Mouse (Mus musculus) yolk sac, embryonic 10.5 days (tissue): ENCODE measurements around the gene Pced1b.
"Not testable (repeated sequence)": the region's sequence is repeated elsewhere in the genome, so short reads cannot be mapped to it uniquely, and the experiment has no call there.

Experiments
- DNase-seq: peaks from one replicate; pipeline ENCODE4 v3.0.0-alpha.2; 2017; ENCODE audit warnings: low spot score

Gene Pced1b

GRCm38 (mm10) chr15:97372611-97373131 lies 125.8 kb downstream of the Pced1b start:
- no peak for DNase-seq

DNA sequence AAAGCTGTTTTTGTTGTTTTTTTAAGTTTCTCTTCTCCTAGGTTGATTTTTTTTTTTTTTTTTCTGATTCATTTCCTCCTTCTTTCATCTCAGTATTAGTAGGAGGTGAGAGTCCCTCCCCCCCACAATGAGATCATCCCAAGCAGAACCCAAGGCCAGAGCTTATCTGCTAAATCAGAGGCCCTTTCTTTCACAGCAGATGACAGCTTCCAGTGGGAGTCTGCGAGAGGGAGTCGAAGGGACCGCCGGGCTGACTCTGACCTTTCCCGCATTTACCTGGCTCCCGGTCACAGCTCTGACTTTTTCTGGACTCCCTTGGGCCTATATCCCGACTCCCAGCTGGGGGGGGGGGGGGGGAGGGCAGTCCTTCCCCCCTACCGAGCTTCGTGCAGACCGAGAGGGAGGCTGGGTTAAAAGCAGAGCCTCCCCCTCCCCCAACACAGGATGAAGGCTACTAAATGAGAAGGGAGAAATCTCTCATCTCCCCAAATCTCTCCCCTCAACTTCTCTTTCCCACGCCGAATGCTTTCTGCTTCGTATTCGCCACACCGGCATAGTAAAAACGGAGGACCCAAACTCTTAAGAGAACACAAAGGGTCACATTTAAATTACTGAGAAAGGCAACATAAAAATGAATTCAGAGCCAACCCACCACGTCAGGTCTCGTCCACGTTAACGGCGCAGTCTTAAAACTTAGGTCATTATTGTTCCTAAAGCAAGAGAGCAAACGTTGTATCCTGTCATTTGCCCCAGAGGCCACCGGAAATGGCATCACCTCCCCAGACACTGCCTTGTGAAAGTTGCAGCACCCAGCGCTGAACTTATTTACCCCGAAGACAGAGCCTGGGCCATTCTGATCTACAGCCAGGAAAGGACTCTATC lies 126.5 kb downstream of the Pced1b start:
- DNase-seq = peak; percentile 65

GRCm38 (mm10) chr15:97374085-97374844 lies 127.4 kb downstream of the Pced1b start:
- DNase-seq = no peak

DNA sequence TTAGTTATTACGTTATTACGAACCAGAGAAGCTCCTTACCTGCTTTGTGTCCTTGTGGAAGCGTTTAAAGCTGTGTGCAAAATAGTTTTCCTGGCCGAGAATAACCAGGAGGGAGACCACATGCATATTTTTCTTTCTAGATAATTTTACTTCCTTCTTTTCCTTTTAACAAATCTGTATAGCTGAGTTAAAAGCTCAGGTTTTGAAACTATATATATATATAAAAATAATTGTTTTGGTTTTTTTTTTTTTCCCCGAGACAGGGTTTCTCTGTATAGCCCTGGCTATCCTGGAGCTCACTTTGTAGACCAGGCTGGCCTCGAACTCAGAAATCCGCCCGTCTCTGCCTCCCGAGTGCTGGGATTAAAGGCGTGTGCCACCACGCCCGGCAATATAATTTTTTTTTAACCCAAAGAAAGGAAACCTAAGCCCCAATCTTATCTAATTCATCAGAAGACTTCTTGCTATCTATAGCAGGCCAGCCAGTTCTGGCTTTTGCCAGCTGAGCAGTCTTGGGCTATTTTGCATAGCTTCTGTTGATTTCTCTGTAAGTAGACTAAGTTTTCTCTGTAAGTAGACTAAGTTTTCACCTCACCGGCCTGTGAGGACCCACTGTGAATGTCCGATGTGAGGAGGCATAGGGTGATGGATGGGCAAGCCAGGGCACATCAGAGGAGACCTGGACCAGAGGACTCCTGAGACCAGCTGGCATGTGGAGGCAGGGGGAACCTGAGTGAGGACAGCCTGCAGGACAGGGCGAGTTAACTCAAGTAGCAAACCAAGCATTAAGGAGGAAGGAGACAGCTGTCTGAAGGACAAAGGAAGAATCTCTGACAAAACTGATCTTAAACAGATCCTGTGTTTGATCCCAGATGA lies 128.2 kb downstream of the Pced1b start:
- peak; percentile 54 for DNase-seq

GRCm38 (mm10) chr15:97376081-97376742 lies 129.3 kb downstream of the Pced1b start:
- DNase-seq = peak; percentile 86

GRCm38 (mm10) chr15:97376792-97377222 lies 129.9 kb downstream of the Pced1b start:
- peak; percentile 77 for DNase-seq

GRCm38 (mm10) chr15:97378061-97378460 lies 131.2 kb downstream of the Pced1b start:
- no peak for DNase-seq

GRCm38 (mm10) chr15:97379489-97380304 lies 132.8 kb downstream of the Pced1b start:
- DNase-seq = no peak

DNA sequence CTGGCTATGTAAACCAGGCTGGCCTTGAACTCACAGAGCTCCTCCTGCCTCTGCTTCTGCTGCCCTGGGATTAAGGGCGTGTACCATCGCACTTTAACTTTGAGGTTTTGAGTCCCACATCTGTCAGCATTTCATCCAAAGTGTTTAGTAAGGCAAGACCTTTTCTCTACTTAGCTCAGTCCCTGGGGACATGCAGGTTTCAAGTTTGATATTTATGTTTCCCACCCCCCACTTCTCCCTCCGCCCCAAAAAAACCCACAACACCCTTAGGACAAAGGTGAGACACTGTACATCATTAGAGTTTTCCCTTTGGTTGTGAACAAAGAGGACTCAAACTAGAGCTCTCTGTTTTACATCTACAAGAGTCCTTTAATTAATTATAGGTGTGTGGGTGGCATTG lies 135.7 kb downstream of the Pced1b start:
- DNase-seq = no peak

- no peak for DNase-seq
These were observed 136.7 kb downstream of the Pced1b start for GRCm38 (mm10) chr15:97383523-97384141.

DNA sequence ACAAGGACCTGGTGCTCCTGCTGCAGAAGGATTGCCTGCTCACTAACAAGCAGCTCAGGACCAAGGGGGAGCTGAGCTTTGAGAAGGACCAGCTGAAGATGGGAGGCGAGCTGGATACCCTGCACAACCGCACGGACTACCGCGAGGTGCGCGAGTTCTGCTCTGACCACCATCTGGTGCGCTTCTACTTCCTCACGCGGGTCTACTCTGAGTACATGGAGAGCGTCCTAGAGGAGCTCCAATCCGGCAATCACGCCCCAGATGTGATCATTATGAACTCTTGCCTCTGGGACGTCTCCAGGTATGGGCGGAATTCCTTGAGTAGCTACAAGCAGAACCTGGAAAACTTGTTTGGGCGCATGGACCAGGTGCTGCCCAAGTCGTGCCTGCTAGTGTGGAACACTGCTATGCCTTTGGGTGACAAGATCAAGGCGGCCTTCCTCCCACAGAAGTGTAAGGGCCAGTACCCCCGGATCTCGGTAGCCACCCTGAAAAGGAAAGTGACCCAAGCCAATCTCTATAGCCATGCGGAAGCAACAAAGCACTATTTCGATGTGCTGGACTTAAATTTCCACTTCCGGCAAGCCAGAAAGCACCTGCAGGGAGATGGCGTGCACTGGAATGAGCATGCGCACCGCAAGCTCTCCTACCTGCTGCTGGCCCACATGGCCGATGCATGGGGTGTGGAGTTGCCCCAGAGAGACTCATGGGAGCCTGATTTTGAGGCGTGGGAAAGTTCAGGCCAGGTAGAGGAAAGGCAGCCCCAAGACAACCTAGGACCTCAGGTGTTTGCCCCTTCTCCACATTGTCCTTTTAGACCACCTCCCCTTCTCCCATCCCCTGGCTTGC lies 137.5 kb downstream of the Pced1b start:
- no peak for DNase-seq

- not testable (repeated sequence) for DNase-seq
These were observed 138.3 kb downstream of the Pced1b start for GRCm38 (mm10) chr15:97385174-97385573.

- no peak for DNase-seq
These were observed 140.9 kb downstream of the Pced1b start for GRCm38 (mm10) chr15:97387793-97388192.

GRCm38 (mm10) chr15:97389577-97389976 lies 142.7 kb downstream of the Pced1b start:
- DNase-seq = no peak

- DNase-seq = no peak
These were observed 143.9 kb downstream of the Pced1b start for GRCm38 (mm10) chr15:97390778-97391177.

DNA sequence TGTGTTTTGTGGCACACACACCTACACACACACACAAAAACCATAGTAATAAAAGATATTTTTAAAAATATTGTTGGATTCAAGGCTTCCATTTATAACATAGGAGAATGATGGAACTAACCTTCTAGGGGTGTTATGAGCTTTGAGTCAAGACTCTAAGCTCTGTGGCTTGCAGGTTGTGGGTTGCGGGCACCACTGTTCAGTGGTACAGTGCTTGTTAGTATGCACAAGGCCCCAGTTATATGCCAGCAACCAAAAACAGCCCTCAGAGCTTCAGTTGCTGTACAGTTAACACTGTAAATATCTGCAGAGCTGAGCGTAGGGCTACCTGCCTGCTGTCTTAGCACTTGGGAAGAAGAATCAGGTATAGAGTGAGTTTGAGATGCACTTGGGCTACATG lies 144.5 kb downstream of the Pced1b start:
- no peak for DNase-seq

DNA sequence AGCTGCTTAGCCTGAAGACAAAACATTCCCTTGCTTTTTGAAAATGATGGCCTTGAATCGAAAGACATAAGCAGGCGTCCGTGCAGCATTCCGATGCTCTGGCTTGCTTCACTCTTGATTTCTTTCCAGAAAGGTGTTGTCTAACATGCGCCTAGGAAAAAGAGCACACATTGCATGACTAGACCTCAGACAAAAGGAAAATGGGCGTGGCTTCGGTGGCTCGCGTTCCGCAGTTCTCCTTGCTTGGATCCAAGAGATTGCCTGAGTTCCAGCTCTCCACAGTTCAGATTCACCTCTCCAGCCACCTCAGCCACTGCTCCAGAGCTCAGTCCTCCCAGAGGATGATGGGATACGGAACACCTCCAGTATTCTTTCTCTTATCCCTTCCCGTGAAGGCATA lies 147.7 kb downstream of the Pced1b start:
- no peak for DNase-seq

DNA sequence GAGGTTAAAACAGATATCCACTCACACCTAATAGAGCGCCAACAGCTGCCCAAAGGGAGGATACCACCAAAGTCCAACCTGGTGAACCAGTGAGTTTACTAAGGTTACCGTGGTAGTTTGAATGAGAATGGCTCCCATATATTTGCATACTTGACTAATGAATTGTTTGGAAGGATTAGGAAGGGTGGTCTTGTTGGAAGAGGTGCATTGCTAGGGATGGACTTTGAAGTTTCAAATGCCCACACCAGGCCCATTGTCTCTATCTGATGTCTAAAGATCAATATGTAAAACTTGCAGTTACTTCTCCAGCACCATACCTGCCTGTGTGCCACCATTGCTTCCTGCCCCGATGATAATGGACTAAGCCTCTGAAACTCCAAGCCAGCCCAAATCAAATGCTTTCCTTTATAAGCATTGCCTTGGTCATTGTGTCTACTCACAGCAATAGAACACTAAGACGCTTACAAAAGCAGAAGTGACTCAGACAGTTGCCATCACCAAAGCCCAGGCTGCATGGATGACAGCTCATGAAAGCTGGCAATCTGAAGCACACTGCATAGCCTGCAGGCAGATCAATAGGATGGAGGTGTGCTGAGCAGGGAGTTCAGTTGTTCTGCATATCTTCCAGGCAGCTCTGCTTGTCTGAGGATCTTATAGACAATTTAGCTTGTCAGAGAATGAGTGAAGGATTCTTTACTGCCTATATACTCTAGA lies 149.8 kb downstream of the Pced1b start:
- no peak for DNase-seq
